Mouse (Mus musculus) G1E (cell line): ENCODE results near the gene Sez6.

Source experiments
- CTCF ChIP-seq: IDR thresholded peaks from 2 replicates; pipeline ENCODE4 v1.5.1; 2012; ENCODE audit warnings: low read depth, low read length, inconsistent platforms, mixed read lengths
- GATA1 ChIP-seq: IDR thresholded peaks from 2 replicates; pipeline ENCODE4 v1.6.1; 2012; ENCODE audit warnings: borderline replicate concordance, low read length, inconsistent platforms, mixed read lengths
- TAL1 ChIP-seq: conservative IDR thresholded peaks from 2 replicates; pipeline ENCODE4 v1.6.1; 2012; ENCODE audit warnings: low read depth, low read length, inconsistent platforms, mixed read lengths

- TF ChIP-seq CTCF (no peak), GATA1 (no peak), TAL1 (no peak)
These were observed 53.6 kb downstream of the Sez6 start for GRCm38 (mm10) chr11:77983937-77984835.
